Mouse (Mus musculus): Measurements from ENCODE around the gene Tnpo3.

DNA sequence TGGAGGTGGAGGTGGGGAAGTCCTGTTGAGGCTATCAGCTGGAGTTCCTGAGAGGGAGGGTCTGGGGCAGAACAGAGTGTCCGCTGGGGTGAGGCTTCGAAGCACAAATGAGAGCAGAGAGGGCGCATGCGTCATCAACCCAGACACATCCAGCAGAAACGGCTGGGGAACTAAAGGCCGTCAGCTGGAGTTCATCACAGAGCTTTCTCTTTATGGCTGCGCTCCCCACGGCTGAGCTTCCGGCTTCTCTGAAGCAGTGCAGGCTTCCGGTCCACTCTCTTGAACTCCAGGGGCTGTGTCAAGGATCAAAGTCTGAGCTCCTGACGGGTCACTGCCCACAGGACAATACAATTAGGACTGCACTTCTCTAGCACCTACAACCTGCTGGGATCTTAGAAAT lies 96.4 kb downstream of the Tnpo3 start:
- TF ChIP-seq CTCF (IDR thresholded peaks at IDR 0.05) (no peak), POLR2A (IDR thresholded peaks at IDR 0.05; ENCODE audit: insufficient read depth, low read depth, low read length) (no peak), EP300 (IDR thresholded peaks at IDR 0.05; ENCODE audit: insufficient read depth, low read depth, low read length) (no peak)
